10 mouse cellular contexts compared by ENCODE assay signal in genomic region chr12:118299172-118299571, GRCm38 (mm10). TPM values are rescaled to one million over a fixed set of nuclear protein-coding genes. Genes with fewer than 3 reads are reported as not detected.
DNase-seq lines count a peak whose midpoint lies in the region; ATAC-seq and TF ChIP-seq lines count a peak whose summit lies in the region.
"Had no signal": no experiment of that assay in that cellular context is flagged by ENCODE, and none has a peak within 500 bp of the region (broad histone marks: within the 10 kb centered on the region; RNA-seq: fewer than 3 reads in every experiment).

No protein-coding gene starts in this region.

- no peak for TF ChIP-seq CTCF in heart, adult 2 months (IDR thresholded peaks at IDR 0.05)

- H3K79me2 ChIP-seq in heart, adult 2 months (replicated peaks; ENCODE audit: control insufficient read depth, insufficient read depth, low read length), result no peaks in the 10 kb centered on the region

- H3K27me3 ChIP-seq in heart, embryonic 14.5 days (ENCODE audit: control insufficient read depth, insufficient read depth, low read length), result no peaks in the 10 kb centered on the region
- H3K27me3 ChIP-seq in liver, embryonic 15.5 days, result no peaks in the 10 kb centered on the region
- no peaks in the 10 kb centered on the region for H3K27me3 ChIP-seq in heart, adult 2 months (ENCODE audit: control insufficient read depth, insufficient read depth, low read length)

- no peak for TF ChIP-seq EP300 in heart, adult 2 months (IDR thresholded peaks at IDR 0.05; ENCODE audit: insufficient read depth, low read depth, low read length)

- H3K4me1 ChIP-seq in heart, embryonic 14.5 days (ENCODE audit: control insufficient read depth in 2 of 2, insufficient read depth in 2 of 2, low read length in 2 of 2), result peaks cover 6 to 21% of the 10 kb centered on the region in 2 experiments; a peak in 3 of 4 replicates
- peaks cover 48% of the 10 kb centered on the region for H3K4me1 ChIP-seq in liver, embryonic 15.5 days (replicated peaks)
- peaks cover 9% of the 10 kb centered on the region for H3K4me1 ChIP-seq in heart, adult 2 months (ENCODE audit: control insufficient read depth, insufficient read depth, low read length)

- no peak overlapping the region for H3K4me2 ChIP-seq in heart, embryonic 14.5 days (ENCODE audit: low read length)
- peak overlapping the region; percentile 75 for H3K4me2 ChIP-seq in liver, embryonic 15.5 days

- no peak for DNase-seq in heart, adult 9 months (ENCODE audit: low spot score in 2 of 2)
- peak; percentile 11 for DNase-seq in thymus, postnatal 4 days
- no peak for DNase-seq in thymus, postnatal 10 days (ENCODE audit: low spot score in 2 of 2)
- no peak for DNase-seq in kidney, adult 11 months
- no peak for DNase-seq in heart, adult 2 months
- DNase-seq: right cerebral cortex, adult 18-20 months had no signal

- ATAC-seq in heart, embryonic 14.5 days (ENCODE audit: insufficient number of reproducible peaks, insufficient read depth, low FRiP score, low read depth), result no peak
- ATAC-seq in liver, embryonic 15.5 days (ENCODE audit: insufficient read depth), result no peak
- ATAC-seq in megakaryocyte progenitor cell, adult 5-6 weeks (replicated peaks; ENCODE audit: poor library complexity), result no peak
- ATAC-seq: activated CD4-positive, CD25-positive, alpha-beta regulatory T cell, adult 4 months had no signal

- H3K9me3 ChIP-seq in heart, embryonic 14.5 days (ENCODE audit: control insufficient read depth, low read length), result no peaks in the 10 kb centered on the region
- H3K9me3 ChIP-seq in liver, embryonic 15.5 days (replicated peaks), result no peaks in the 10 kb centered on the region

- intact Hi-C loops in heart, adult 2 months (cut with DNase I), result no loop called here

- H3K27ac ChIP-seq in heart, embryonic 14.5 days (replicated peaks in 1 of 2; ENCODE audit: control insufficient read depth in 1 of 2, insufficient read depth in 1 of 2, low read depth in 2 of 2, low read length in 2 of 2), result no peak overlapping the region
- H3K27ac ChIP-seq in liver, embryonic 15.5 days (replicated peaks), result peak overlapping the region; percentile 60; the same call in 1 of the 2 replicates
- no peak overlapping the region for H3K27ac ChIP-seq in heart, adult 2 months

- no peak overlapping the region for H3K4me3 ChIP-seq in heart, embryonic 14.5 days (ENCODE audit: control insufficient read depth in 1 of 2, insufficient read depth in 1 of 2, low read depth in 1 of 2, low read length in 2 of 2)
- peak overlapping the region; percentile 83 for H3K4me3 ChIP-seq in liver, embryonic 15.5 days (replicated peaks)
- H3K4me3 ChIP-seq in heart, adult 2 months, result no peak overlapping the region

- TF ChIP-seq POLR2A in heart, adult 2 months (IDR thresholded peaks at IDR 0.05; ENCODE audit: insufficient read depth, low read depth, low read length), result no peak

- 82% methylated on average over 9 of the region's 9 CpGs for WGBS in heart, embryonic 14.5 days
- WGBS in liver, embryonic 15.5 days (ENCODE audit: insufficient replicate concordance), result 81% methylated on average over 9 of the region's 9 CpGs
- WGBS in heart, adult 2 months, result 87% methylated on average over 9 of the region's 9 CpGs

- peaks cover 13% of the 10 kb centered on the region for H3K36me3 ChIP-seq in heart, embryonic 14.5 days (ENCODE audit: control insufficient read depth, insufficient read depth, low read length)
- H3K36me3 ChIP-seq in liver, embryonic 15.5 days (replicated peaks), result peaks cover 14% of the 10 kb centered on the region; the same call in 1 of the 2 replicates
- H3K36me3 ChIP-seq in heart, adult 2 months (ENCODE audit: control insufficient read depth, insufficient read depth, low read length), result peaks cover 7% of the 10 kb centered on the region

- H3K9ac ChIP-seq in heart, embryonic 14.5 days (ENCODE audit: low read length), result 0 out of 2 replicates have a peak overlapping the region, but pooled peaks have one; percentile 16
- no peak overlapping the region for H3K9ac ChIP-seq in liver, embryonic 15.5 days
- no peak overlapping the region for H3K9ac ChIP-seq in heart, adult 2 months (ENCODE audit: low read depth, low read length)

RNA-seq across cellular contexts. Expression of gene Sp4, which starts 2.1 kb away (rescaled TPM):
- polyA plus RNA-seq in heart, embryonic 14.5 days (2014; fragmentation: Nextera tagmentation; extraction: Ambion mirVana), result 7.9 and 11.4 TPM in 2 replicates
- 5.3 and 5.5 TPM in 2 replicates for polyA plus RNA-seq in liver, embryonic 15.5 days (2015; fragmentation: Nextera tagmentation; extraction: Ambion mirVana)
- total RNA-seq in heart, adult 2 months (2021), result 10 to 100 TPM in 1 of 2 experiments, 1 to 10 TPM in 1; 9.5 to 12.0 TPM
- 4.4 and 7.4 TPM in 2 replicates for polyA plus RNA-seq in heart, adult 2 months (2012; rRNA removed)
- 11.1 and 13.5 TPM in 2 replicates for total RNA-seq in megakaryocyte progenitor cell, adult 5-6 weeks (2015)
- 10.1 and 13.3 TPM in 2 replicates for total RNA-seq in megakaryocyte progenitor cell, adult 5-6 weeks (2017)
